Mouse (Mus musculus) spleen, adult 2 months (tissue): ENCODE measurements around the gene Trrap. TPM values are rescaled to one million over a fixed set of nuclear protein-coding genes. Genes with fewer than 3 reads are reported as not detected.

Experiments used
- DNase-seq, 2 experiments: peaks; one replicate each; pipeline versions ENCODE4 v3.0.0 to v3.0.0-alpha.2; 2012 to 2021; ENCODE audit warnings: low spot score in 2 of 2, low read depth in 1 of 2
- H3K27ac ChIP-seq: fragments of 200-500 bp; 2 replicates; pipeline ENCODE4 v1.5.1; 2012; ENCODE audit warnings: low read length, inconsistent platforms; ENCODE audit not compliant: insufficient read depth
- H3K27me3 ChIP-seq: fragments of 200-500 bp; 2 replicates; pipeline ENCODE4 v1.6.1; 2012; ENCODE audit warnings: mild to moderate bottlenecking, moderate library complexity, low read length, inconsistent platforms; ENCODE audit not compliant: control insufficient read depth, insufficient read depth
- H3K36me3 ChIP-seq: fragments of 200-500 bp; 2 replicates; pipeline ENCODE4 v1.6.1; 2012; ENCODE audit warnings: mild to moderate bottlenecking, low read length, inconsistent platforms; ENCODE audit not compliant: control insufficient read depth, insufficient read depth
- H3K4me1 ChIP-seq: fragments of 200-500 bp; 2 replicates; pipeline ENCODE4 v1.6.1; 2011; ENCODE audit warnings: inconsistent platforms; ENCODE audit not compliant: control insufficient read depth, insufficient read depth, insufficient read length
- H3K4me3 ChIP-seq: fragments of 200-500 bp; 2 replicates; pipeline ENCODE4 v1.5.1; 2011; ENCODE audit warnings: mild to moderate bottlenecking, inconsistent platforms; ENCODE audit not compliant: insufficient read depth, insufficient read length; ENCODE audit errors: extremely low read depth
- CTCF ChIP-seq: fragments of 200-500 bp; IDR thresholded peaks from 2 replicates; pipeline ENCODE4 v1.5.1; 2011; ENCODE audit warnings: mild to moderate bottlenecking, inconsistent platforms; ENCODE audit not compliant: insufficient read depth, insufficient read length, insufficient replicate concordance; ENCODE audit errors: extremely low read depth
- POLR2A ChIP-seq: fragments of 200-500 bp; IDR thresholded peaks from 2 replicates; pipeline ENCODE4 v1.6.1; 2011; ENCODE audit warnings: low read depth, low read length, inconsistent platforms
- WGBS: fragments of 180-500 bp; shearing (Covaris S2); methylation state at CpG from one replicate; pipeline ENCODE4 v1.1.7; 2018; 5-methylcytosine and 5-hydroxymethylcytosine counted together
- polyA plus RNA-seq: library from polyadenylated mRNA; depleted of rRNA; stranded (reverse); fragments of >200 nt; gene quantifications from 2 replicates; pipeline ENCODE4 v1.2.3, GENCODE M21; 2012; rRNA removed

Gene Trrap
- polyA plus RNA-seq, 1 experiment: 93.8 TPM

- Histone ChIP-seq H3K36me3 (peaks cover 19% of the 10 kb centered on the region), H3K4me1 (no peaks in the 10 kb centered on the region), H3K27ac (no peak overlapping the region), H3K27me3 (no peaks in the 10 kb centered on the region), H3K4me3 (no peak overlapping the region)
- DNase-seq: no peak
- TF ChIP-seq POLR2A (no peak), CTCF (no peak)
- 94% methylated on average over 7 of the region's 7 CpGs for WGBS
Measured at GRCm38 (mm10) chr5:144897881-144898280, 130.3 kb downstream of the Trrap start.

GRCm38 (mm10) chr5:144898448-144899052 lies 131.0 kb downstream of the Trrap start:
- H3K4me1 ChIP-seq: no peaks in the 10 kb centered on the region
- 80% methylated on average over 7 of the region's 7 CpGs for WGBS
- H3K27ac ChIP-seq: no peak overlapping the region
- peaks cover 16% of the 10 kb centered on the region for H3K36me3 ChIP-seq
- no peak for DNase-seq
- TF ChIP-seq POLR2A (no peak), CTCF (no peak)
- no peak overlapping the region for H3K4me3 ChIP-seq
- H3K27me3 ChIP-seq: no peaks in the 10 kb centered on the region

GRCm38 (mm10) chr5:144901035-144901434 lies 133.5 kb downstream of the Trrap start:
- H3K4me3 ChIP-seq: no peak overlapping the region
- H3K27ac ChIP-seq: no peak overlapping the region
- peaks cover 16% of the 10 kb centered on the region for H3K36me3 ChIP-seq
- no peak for DNase-seq
- 86% methylated on average over 7 of the region's 7 CpGs for WGBS
- TF ChIP-seq POLR2A (no peak), CTCF (no peak)
- H3K27me3 ChIP-seq: no peaks in the 10 kb centered on the region
- no peaks in the 10 kb centered on the region for H3K4me1 ChIP-seq

- no peaks in the 10 kb centered on the region for H3K4me1 ChIP-seq
- DNase-seq: no peak
- H3K4me3 ChIP-seq: no peak overlapping the region
- H3K27ac ChIP-seq: no peak overlapping the region
- TF ChIP-seq POLR2A (no peak), CTCF (no peak)
- H3K36me3 ChIP-seq: peaks cover 14% of the 10 kb centered on the region
- WGBS: 73% methylated on average over 10 of the region's 10 CpGs
- no peaks in the 10 kb centered on the region for H3K27me3 ChIP-seq
Measured at GRCm38 (mm10) chr5:144901791-144902190, 134.3 kb downstream of the Trrap start.

- DNase-seq: no peak
- no peaks in the 10 kb centered on the region for H3K27me3 ChIP-seq
- no peak overlapping the region for H3K4me3 ChIP-seq
- TF ChIP-seq POLR2A (no peak), CTCF (no peak)
- 89% methylated on average over 12 of the region's 12 CpGs for WGBS
- no peak overlapping the region for H3K27ac ChIP-seq
- no peaks in the 10 kb centered on the region for H3K4me1 ChIP-seq
- peaks cover 4% of the 10 kb centered on the region for H3K36me3 ChIP-seq
Measured at GRCm38 (mm10) chr5:144904356-144905134, 137.0 kb downstream of the Trrap start.

GRCm38 (mm10) chr5:144907591-144907990 lies 140.1 kb downstream of the Trrap start:
- no peak overlapping the region for H3K4me3 ChIP-seq
- no peaks in the 10 kb centered on the region for H3K36me3 ChIP-seq
- TF ChIP-seq POLR2A (no peak), CTCF (peak; percentile 16; the same call in 1 of the 2 replicates)
- H3K27ac ChIP-seq: no peak overlapping the region
- WGBS: 83% methylated on average over 2 of the region's 2 CpGs
- no peaks in the 10 kb centered on the region; the same call in 1 of the 2 replicates for H3K4me1 ChIP-seq
- no peaks in the 10 kb centered on the region for H3K27me3 ChIP-seq
- DNase-seq: no peak

Other genes starting within 250 kb of the Trrap start
- gene Nptx2, start 221.8 kb upstream of the Trrap start, polyA plus RNA-seq: 0.32 and 0.77 TPM in 2 replicates
- not detected in 2 replicates for gene Tmem130, start 5.9 kb upstream of the Trrap start, polyA plus RNA-seq
- 16.4 and 20.2 TPM in 2 replicates for gene Smurf1, start 198.1 kb downstream of the Trrap start, polyA plus RNA-seq